Mouse (Mus musculus): ENCODE results near the gene Amotl1. TPM values are rescaled to one million over a fixed set of nuclear protein-coding genes. Genes with fewer than 3 reads are reported as not detected.

The Amotl1 gene
- polyA plus RNA-seq, 1 experiment: 36.0 TPM

DNA sequence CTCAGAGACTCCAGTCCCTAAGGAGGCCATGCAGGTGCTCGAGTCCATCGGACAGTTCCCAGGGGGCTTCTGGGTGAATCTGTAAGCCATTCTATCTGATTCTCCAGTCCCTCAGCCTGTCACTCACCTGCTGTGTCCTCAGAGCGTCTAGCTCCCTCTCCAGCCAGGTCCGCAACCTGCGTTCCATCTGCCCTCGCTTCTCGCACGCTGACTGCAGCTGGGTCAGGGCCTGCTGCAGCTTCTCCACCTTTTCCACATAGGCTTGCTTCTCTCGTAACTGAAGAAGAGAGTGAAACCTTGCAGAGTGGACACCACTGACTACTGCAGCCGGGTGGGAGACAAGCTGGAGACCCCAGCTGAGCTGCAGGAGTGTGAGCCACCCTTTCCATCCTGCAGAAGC lies 86.5 kb downstream of the Amotl1 start:
- TF ChIP-seq CTCF (IDR thresholded peaks at IDR 0.05; ENCODE audit: low read depth, low read length) (no peak), EP300 (IDR thresholded peaks at IDR 0.05; ENCODE audit: insufficient read depth, low read depth, low read length) (no peak), POLR2A (IDR thresholded peaks at IDR 0.05; ENCODE audit: insufficient read depth, low read length) (no peak)
- peaks cover 2% of the 10 kb centered on the region for H3K4me1 ChIP-seq (ENCODE audit: control insufficient read depth, insufficient read depth, low read length)
- 0 out of 2 replicates have a peak, but pooled peaks cover 3% of the 10 kb centered on the region for H3K9me3 ChIP-seq (replicated peaks; ENCODE audit: control insufficient read depth, insufficient read depth, low read length, poor library complexity, severe bottlenecking)
- H3K27ac ChIP-seq (ENCODE audit: insufficient read depth, low read length): no peak overlapping the region
- no peaks in the 10 kb centered on the region for H3K36me3 ChIP-seq (ENCODE audit: control insufficient read depth, insufficient read depth, low read length, poor library complexity, severe bottlenecking)
- H3K9ac ChIP-seq (ENCODE audit: low read depth, poor library complexity, severe bottlenecking): no peak overlapping the region
- no peak overlapping the region for H3K4me3 ChIP-seq (ENCODE audit: low read depth, low read length)
- no peaks in the 10 kb centered on the region for H3K27me3 ChIP-seq (ENCODE audit: control insufficient read depth, insufficient read depth, low read length, poor library complexity, severe bottlenecking)

DNA sequence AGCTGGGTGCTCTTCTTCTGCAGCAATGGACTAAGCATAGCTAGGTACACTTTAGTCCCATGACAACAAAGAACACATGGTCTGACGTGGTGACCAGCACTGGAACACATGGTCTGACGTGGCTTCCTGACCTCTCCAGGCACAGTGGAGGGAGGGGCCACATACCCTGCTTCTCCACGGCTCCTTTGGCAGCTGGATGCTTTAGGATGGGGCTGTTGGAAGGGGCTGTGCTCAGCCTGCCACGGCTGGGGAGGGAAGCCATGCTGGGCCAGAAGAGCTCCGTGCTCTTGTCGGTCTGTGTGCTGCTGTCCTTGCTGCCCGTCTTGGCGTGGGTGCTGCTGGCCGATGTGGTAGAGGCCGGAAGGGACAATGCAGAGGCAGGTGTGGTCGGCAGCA lies 96.5 kb downstream of the Amotl1 start:
- H3K36me3 ChIP-seq (ENCODE audit: control insufficient read depth, insufficient read depth, low read length, poor library complexity, severe bottlenecking): peaks cover 4% of the 10 kb centered on the region; the same call in 1 of the 2 replicates
- TF ChIP-seq POLR2A (IDR thresholded peaks at IDR 0.05; ENCODE audit: insufficient read depth, low read length) (no peak), CTCF (IDR thresholded peaks at IDR 0.05; ENCODE audit: low read depth, low read length) (no peak), EP300 (IDR thresholded peaks at IDR 0.05; ENCODE audit: insufficient read depth, low read depth, low read length) (no peak)

DNA sequence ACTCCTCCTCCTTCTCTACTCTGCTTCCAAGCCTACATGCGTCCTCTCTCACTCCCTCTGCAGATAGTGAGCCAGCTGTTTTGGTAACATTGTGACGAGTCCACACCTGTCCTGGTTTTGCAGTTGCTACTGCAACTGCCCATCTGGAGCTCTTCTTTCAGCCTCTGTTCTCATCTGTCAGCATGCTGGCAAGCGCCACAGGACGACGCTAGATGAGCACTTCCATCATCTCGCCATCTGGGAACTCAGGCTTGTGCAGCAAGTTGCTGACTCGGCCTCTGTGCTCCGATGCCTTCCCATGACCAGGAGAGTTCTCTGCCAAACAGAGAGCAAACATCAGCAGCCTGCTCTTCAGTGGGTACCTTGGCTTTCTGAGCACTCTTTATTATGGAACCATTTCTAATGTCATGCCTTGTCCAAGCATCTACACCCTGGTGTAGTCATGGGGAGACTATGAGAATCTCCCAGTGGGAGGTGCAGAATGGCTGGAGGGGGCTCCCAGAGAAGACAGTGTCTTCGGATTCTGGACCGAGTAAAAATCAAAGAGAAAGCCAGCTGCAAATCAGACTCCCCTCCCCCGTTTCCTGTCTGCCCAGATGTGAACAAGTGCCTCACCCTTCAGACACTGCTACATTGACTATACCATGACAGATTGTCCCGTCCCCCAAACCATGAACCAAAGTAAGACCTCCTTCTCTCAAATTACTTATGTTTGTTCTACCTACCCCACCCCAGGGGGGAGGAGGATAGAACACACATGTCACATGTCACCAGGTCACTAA lies 97.1 kb downstream of the Amotl1 start:
- no peak overlapping the region for H3K27ac ChIP-seq (ENCODE audit: insufficient read depth, low read length)
- H3K4me1 ChIP-seq (ENCODE audit: control insufficient read depth, insufficient read depth, low read length): no peaks in the 10 kb centered on the region
- TF ChIP-seq EP300 (IDR thresholded peaks at IDR 0.05; ENCODE audit: insufficient read depth, low read depth, low read length): no peak
- TF ChIP-seq CTCF (IDR thresholded peaks at IDR 0.05; ENCODE audit: low read depth, low read length): no peak
- no peak for TF ChIP-seq POLR2A (IDR thresholded peaks at IDR 0.05; ENCODE audit: insufficient read depth, low read length)
- H3K4me3 ChIP-seq (ENCODE audit: low read depth, low read length): no peak overlapping the region
- peaks cover 4% of the 10 kb centered on the region; the same call in 1 of the 2 replicates for H3K36me3 ChIP-seq (ENCODE audit: control insufficient read depth, insufficient read depth, low read length, poor library complexity, severe bottlenecking)
- H3K9ac ChIP-seq (ENCODE audit: low read depth, poor library complexity, severe bottlenecking): no peak overlapping the region
- H3K9me3 ChIP-seq (replicated peaks; ENCODE audit: control insufficient read depth, insufficient read depth, low read length, poor library complexity, severe bottlenecking): no peaks in the 10 kb centered on the region
- no peaks in the 10 kb centered on the region for H3K27me3 ChIP-seq (ENCODE audit: control insufficient read depth, insufficient read depth, low read length, poor library complexity, severe bottlenecking)

More for the DNA sequence above, 96.5 kb downstream of the Amotl1 start:
- Histone ChIP-seq H3K4me3 (ENCODE audit: low read depth, low read length) (no peak overlapping the region), H3K9me3 (replicated peaks; ENCODE audit: control insufficient read depth, insufficient read depth, low read length, poor library complexity, severe bottlenecking) (no peaks in the 10 kb centered on the region), H3K27ac (ENCODE audit: insufficient read depth, low read length) (no peak overlapping the region), H3K9ac (ENCODE audit: low read depth, poor library complexity, severe bottlenecking) (no peak overlapping the region), H3K27me3 (ENCODE audit: control insufficient read depth, insufficient read depth, low read length, poor library complexity, severe bottlenecking) (no peaks in the 10 kb centered on the region), H3K4me1 (ENCODE audit: control insufficient read depth, insufficient read depth, low read length) (no peaks in the 10 kb centered on the region)

DNA sequence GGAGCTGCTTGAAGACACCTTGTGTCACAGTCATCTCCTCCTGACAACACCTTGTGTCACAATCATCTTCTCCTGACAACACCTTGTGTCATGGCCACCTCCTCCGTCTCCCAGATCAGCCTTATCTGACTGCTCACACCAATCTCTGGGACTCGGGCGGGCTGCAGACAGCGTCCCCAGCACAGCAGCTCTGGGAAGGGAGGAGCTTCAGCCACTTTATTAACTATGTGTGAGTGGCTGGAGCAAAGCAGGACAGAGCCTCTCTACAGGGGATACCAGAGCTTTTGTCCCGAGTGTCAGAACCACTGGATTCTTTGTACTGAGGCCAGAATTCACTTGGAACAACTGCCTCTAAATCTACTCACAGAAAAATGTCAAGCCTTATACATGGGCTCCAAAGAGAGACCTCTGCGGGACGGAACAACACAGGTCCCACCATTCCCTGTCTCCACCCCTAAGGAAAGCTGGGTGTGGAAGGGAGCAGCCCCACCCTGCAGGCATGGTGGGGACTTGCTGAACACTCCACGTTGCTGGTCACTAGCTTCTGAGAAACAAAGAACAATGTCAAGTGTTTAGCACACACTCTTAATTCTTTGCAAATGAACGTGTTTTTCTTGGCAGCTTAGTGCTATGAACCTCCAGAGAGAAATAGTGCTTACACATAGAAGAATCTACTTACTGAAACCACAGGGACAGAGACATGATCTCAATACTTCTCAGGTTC lies 100.7 kb downstream of the Amotl1 start:
- Histone ChIP-seq H3K27me3 (ENCODE audit: control insufficient read depth, insufficient read depth, low read length, poor library complexity, severe bottlenecking) (no peaks in the 10 kb centered on the region), H3K36me3 (ENCODE audit: control insufficient read depth, insufficient read depth, low read length, poor library complexity, severe bottlenecking) (no peaks in the 10 kb centered on the region), H3K4me1 (ENCODE audit: control insufficient read depth, insufficient read depth, low read length) (no peaks in the 10 kb centered on the region), H3K9ac (ENCODE audit: low read depth, poor library complexity, severe bottlenecking) (no peak overlapping the region), H3K9me3 (replicated peaks; ENCODE audit: control insufficient read depth, insufficient read depth, low read length, poor library complexity, severe bottlenecking) (no peaks in the 10 kb centered on the region), H3K4me3 (ENCODE audit: low read depth, low read length) (no peak overlapping the region), H3K27ac (ENCODE audit: insufficient read depth, low read length) (no peak overlapping the region)
- TF ChIP-seq CTCF (IDR thresholded peaks at IDR 0.05; ENCODE audit: low read depth, low read length) (no peak), POLR2A (IDR thresholded peaks at IDR 0.05; ENCODE audit: insufficient read depth, low read length) (no peak), EP300 (IDR thresholded peaks at IDR 0.05; ENCODE audit: insufficient read depth, low read depth, low read length) (no peak)

DNA sequence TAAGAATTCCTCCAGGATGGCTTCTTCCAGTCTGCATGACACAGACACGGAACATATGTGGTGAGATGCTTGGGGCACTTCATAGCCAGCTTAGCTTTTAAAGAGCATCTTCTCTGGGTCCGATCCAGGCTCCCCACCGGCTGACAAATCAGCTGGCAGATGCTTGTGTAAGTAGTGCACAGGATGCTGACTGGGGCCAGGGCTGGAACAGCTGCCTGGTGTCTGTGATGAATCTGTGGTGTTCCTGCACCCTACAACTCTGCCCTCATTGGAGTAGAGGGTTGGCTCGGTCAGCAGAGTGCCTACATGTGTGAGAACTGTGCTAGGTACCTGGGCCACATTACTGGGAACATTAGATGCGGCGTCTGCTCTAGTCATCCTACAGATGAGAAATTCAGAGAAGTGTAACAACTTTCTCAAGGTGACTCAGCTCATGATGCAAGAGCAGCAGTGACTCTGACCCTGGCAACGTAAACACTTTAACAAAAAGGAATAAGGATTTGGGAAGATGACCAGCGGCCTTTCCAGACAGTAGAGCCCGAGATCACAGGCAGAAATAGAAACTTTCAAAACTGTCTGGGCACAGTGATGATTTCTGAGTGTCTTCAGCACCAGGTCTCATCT lies 109.9 kb downstream of the Amotl1 start:
- no peak overlapping the region for H3K9ac ChIP-seq (ENCODE audit: low read depth, poor library complexity, severe bottlenecking)
- H3K36me3 ChIP-seq (ENCODE audit: control insufficient read depth, insufficient read depth, low read length, poor library complexity, severe bottlenecking): no peaks in the 10 kb centered on the region
- TF ChIP-seq EP300 (IDR thresholded peaks at IDR 0.05; ENCODE audit: insufficient read depth, low read depth, low read length): no peak
- H3K4me3 ChIP-seq (ENCODE audit: low read depth, low read length): no peak overlapping the region
- no peak overlapping the region for H3K27ac ChIP-seq (ENCODE audit: insufficient read depth, low read length)
- no peaks in the 10 kb centered on the region for H3K4me1 ChIP-seq (ENCODE audit: control insufficient read depth, insufficient read depth, low read length)
- H3K27me3 ChIP-seq (ENCODE audit: control insufficient read depth, insufficient read depth, low read length, poor library complexity, severe bottlenecking): no peaks in the 10 kb centered on the region
- no peaks in the 10 kb centered on the region for H3K9me3 ChIP-seq (replicated peaks; ENCODE audit: control insufficient read depth, insufficient read depth, low read length, poor library complexity, severe bottlenecking)
